Mouse (Mus musculus): Measurements from ENCODE around the gene Sap30bp. TPM values are rescaled to one million over a fixed set of nuclear protein-coding genes. Genes with fewer than 3 reads are reported as not detected.
A peak's percentile ranks its signal among the peaks of the same experiment; 100 is the strongest.

Sap30bp gene
- total RNA-seq, 2 experiments from 2014 or later, result 46.7 to 50.1 TPM

DNA sequence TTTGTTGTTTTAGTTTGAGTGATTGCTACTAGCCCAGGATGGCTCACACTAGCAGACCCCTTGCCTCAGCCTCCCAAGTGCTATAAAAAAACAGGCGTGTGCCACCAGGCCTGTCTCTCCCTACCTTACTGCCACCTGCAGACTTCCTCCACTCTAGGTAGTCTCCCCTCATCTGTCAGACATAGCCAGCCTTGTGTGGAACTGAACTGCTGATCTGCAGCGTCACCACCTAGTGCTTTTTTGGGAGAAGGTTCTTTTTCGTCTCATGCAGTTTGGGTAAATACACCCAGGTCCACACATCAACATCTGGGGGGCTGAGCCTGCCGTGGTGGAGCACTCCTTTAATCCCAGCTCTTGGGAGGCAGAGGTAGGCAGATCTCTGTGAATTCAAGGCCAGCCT lies 64.0 kb downstream of the Sap30bp start:
- TF ChIP-seq CTCF (IDR thresholded peaks at IDR 0.05), result no peak
- intact Hi-C loops (cut with DNase I), result no loop called here
- H3K27ac ChIP-seq, result no peak overlapping the region
- no peak for DNase-seq (ENCODE audit: extremely low spot score in 1 of 2, low spot score in 2 of 2)
- no peak overlapping the region for H3K4me3 ChIP-seq

GRCm38 (mm10) chr11:115997662-115998061 lies 64.6 kb downstream of the Sap30bp start:
- intact Hi-C loops (cut with DNase I), result no loop called here
- Histone ChIP-seq H3K27ac (no peak overlapping the region), H3K4me3 (no peak overlapping the region)
- TF ChIP-seq CTCF (IDR thresholded peaks at IDR 0.05), result no peak
- no peak for DNase-seq (ENCODE audit: extremely low spot score in 1 of 2, low spot score in 2 of 2)

GRCm38 (mm10) chr11:115999027-115999426 lies 65.9 kb downstream of the Sap30bp start:
- TF ChIP-seq CTCF (IDR thresholded peaks at IDR 0.05), result no peak
- no peak overlapping the region for H3K27ac ChIP-seq
- no peak for DNase-seq (ENCODE audit: extremely low spot score in 1 of 2, low spot score in 2 of 2)
- H3K4me3 ChIP-seq, result no peak overlapping the region
- intact Hi-C loops (cut with DNase I), result loop anchor here (1.0 kb wide), 1 partner anchor 60 kb away; no protein-coding TSS in a partner anchor

DNA sequence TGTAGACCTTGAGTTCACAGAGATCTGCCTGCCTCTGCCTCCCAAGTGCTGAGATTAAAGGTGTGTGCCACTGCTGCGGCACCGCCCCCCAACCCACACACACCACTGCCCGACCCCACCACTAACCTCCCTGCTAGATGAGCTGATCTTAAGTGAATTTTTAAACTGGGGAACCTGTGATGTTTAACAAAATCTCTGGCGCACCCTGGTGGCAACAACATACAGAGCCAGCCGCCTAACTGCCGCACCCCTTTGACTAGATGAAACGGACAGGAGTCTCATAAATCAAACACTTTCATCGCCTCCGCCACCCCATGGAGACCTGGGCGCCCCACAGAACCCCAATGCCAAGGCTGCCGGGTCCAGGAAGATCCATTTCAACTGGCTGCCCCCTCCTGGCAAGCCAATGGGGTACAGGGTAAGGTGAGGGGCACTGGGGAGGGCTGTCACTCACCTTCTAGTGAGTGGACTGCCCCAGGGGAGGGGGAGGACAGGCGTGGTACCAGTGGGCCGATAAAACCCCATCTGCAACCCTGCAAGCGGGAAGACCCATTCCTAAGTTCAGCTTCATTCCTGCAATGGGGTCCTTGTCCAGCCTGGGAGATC lies 66.6 kb downstream of the Sap30bp start:
- TF ChIP-seq CTCF (IDR thresholded peaks at IDR 0.05), result peak; percentile 70
- intact Hi-C loops (cut with DNase I), result loop anchor here (1.0 to 10.0 kb wide), 2 partner anchors 60 to 275 kb away; no protein-coding TSS in a partner anchor
- DNase-seq (ENCODE audit: extremely low spot score in 1 of 2, low spot score in 2 of 2), result peak; percentile 61 to 78
- no peak overlapping the region for H3K27ac ChIP-seq
- no peak overlapping the region for H3K4me3 ChIP-seq

DNA sequence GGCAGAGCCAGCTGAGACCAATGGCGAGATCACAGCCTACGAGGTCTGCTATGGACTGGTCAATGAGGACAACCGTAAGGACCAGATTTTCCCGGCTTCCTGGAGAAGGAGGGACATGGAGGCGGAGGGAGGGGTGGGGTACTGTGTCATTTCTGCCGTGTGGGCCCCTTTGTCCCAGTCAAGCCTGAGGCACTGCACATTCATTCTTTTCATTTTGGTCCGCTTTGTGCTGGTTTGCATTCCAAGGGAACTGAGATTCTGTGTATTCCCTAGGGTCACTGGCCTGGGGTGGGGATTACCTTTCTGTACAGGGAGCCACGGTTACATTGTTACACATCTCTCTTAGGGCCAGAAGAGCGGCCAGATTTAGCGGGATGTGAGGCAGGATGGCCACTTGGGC lies 67.5 kb downstream of the Sap30bp start:
- Histone ChIP-seq H3K27ac (no peak overlapping the region), H3K4me3 (no peak overlapping the region)
- intact Hi-C loops (cut with DNase I), result loop anchor here (10.0 kb wide), 1 partner anchor 276 kb away; no protein-coding TSS in a partner anchor
- no peak for TF ChIP-seq CTCF (IDR thresholded peaks at IDR 0.05)
- no peak for DNase-seq (ENCODE audit: extremely low spot score in 1 of 2, low spot score in 2 of 2)

DNA sequence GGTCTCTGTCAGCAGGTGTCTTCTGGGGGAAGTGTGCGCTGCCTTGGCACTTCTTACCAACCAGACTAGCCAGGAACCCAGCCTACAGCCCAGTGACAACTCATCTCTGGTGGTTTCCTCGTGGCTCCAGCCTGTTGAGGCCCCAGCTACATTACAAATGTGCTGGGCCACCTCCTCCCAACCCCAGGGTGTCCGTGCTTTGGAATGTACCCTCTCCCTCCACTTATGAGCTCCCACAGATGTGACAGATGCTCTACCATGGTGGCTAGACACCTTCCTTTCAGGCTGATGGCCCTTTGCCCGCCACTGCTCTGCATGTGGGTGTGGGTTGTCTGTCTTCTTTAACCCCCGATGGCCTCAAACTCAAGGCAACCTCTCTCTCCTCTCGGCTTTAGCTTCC lies 68.6 kb downstream of the Sap30bp start:
- intact Hi-C loops (cut with DNase I), result loop anchor here (10.0 kb wide), 1 partner anchor 277 kb away; no protein-coding TSS in a partner anchor
- Histone ChIP-seq H3K27ac (no peak overlapping the region), H3K4me3 (no peak overlapping the region)
- DNase-seq (ENCODE audit: extremely low spot score in 1 of 2, low spot score in 2 of 2), result no peak
- no peak for TF ChIP-seq CTCF (IDR thresholded peaks at IDR 0.05)

DNA sequence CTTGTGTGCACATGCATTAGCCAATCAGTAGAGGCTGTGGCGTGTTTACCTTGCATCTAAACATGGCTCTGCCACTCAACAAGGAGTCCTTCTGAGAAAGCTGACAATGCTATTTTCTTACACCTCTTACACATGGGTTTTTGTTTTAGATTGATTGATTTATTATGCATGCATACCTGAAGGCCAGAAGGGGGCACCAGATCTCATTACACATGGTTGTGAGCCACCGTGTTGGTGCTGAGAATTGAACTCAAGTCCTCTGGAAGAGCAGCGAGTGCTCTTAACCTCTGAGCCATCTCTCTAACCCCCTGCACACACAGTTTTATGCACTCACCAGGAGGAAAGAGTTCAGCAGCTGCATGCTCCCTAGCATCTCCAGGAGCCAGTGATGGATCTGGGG lies 69.8 kb downstream of the Sap30bp start:
- no peak overlapping the region for H3K4me3 ChIP-seq
- no peak overlapping the region for H3K27ac ChIP-seq
- no peak; the same call in none of the 2 replicates for TF ChIP-seq CTCF (IDR thresholded peaks at IDR 0.05)
- DNase-seq (ENCODE audit: extremely low spot score in 1 of 2, low spot score in 2 of 2), result no peak
- intact Hi-C loops (cut with DNase I), result loop anchor here (10.0 kb wide), 1 partner anchor 278 kb away; no protein-coding TSS in a partner anchor

GRCm38 (mm10) chr11:116004186-116004823 lies 71.2 kb downstream of the Sap30bp start:
- Histone ChIP-seq H3K4me3 (peak overlapping the region; percentile 40), H3K27ac (peak overlapping the region; percentile 51)
- DNase-seq (ENCODE audit: extremely low spot score in 1 of 2, low spot score in 2 of 2), result no peak
- no peak for TF ChIP-seq CTCF (IDR thresholded peaks at IDR 0.05)
- intact Hi-C loops (cut with DNase I), result loop anchor here (10.0 kb wide), 1 partner anchor 280 kb away; no protein-coding TSS in a partner anchor

GRCm38 (mm10) chr11:116004840-116005700 lies 72.0 kb downstream of the Sap30bp start:
- intact Hi-C loops (cut with DNase I), result loop anchor here (10.0 kb wide), 1 partner anchor 280 kb away; no protein-coding TSS in a partner anchor
- TF ChIP-seq CTCF (IDR thresholded peaks at IDR 0.05), result peak; percentile 57
- peak overlapping the region; percentile 51 for H3K27ac ChIP-seq
- H3K4me3 ChIP-seq, result peak overlapping the region; percentile 40
- DNase-seq (ENCODE audit: extremely low spot score in 1 of 2, low spot score in 2 of 2), result peak; percentile 66 to 69

DNA sequence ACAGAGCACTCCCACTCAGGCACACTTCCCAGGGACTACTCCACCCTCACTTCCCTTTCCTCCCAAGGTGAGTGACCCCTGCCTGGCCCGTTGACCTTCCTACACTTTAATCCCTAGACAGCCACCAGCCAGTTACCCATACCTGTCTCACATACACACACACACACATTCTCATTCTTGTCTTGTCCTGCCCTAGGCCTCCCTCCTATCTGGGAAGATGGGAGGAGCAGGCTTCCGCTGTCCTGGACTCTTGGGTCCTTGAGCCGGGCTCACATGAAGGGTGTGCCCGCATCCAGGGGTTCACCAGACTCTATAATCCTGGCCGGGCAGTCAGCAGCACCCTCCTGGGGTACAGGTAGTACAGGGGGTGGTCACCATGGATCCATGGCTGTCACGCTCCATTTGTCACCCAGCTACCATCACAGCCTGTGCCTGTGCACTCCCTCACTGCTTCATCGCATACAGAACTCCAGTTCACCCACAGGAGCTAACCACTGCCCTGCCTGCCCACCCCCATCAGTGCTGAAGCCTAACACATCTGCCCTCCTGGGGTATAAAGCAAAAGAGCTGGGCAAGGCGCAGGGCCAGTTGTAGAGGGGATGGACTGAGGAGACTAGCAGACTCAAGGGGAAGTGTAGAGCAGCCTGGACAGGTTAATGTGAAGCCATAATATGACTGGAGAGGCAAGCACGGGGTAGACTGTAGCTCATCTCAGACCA lies 72.8 kb downstream of the Sap30bp start:
- no peak for DNase-seq (ENCODE audit: extremely low spot score in 1 of 2, low spot score in 2 of 2)
- intact Hi-C loops (cut with DNase I), result loop anchor here (10.0 kb wide), 1 partner anchor 281 kb away; no protein-coding TSS in a partner anchor
- Histone ChIP-seq H3K4me3 (no peak overlapping the region), H3K27ac (no peak overlapping the region)
- TF ChIP-seq CTCF (IDR thresholded peaks at IDR 0.05), result no peak

Data from left cerebral cortex, adult 2 months (tissue).